ENCODE assay signal across 8 mouse cellular contexts in the genomic region with DNA sequence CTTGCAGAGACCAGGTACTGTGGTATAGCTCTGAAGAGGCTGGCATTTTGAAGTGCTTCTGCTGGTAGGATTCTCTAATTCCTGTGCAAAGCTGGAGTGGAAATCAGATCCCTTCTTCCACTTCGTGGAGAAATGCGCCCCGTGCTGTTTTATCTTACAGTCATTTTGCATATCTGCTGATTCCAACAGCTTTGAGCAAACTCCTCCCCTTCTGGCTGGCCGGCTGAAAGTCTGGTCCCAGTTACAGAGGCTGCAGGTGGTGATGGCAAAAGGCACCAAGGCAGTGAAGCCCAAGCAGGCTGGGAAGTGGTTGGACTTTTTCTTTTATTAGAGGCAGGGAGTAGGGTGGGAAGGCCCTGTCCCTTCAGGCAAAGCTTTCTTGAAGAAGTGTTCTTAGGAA.
DNase-seq lines count a peak whose midpoint lies in the region; ATAC-seq lines count a peak whose summit lies in the region.

No protein-coding gene starts in this region.

- H3K27me3 ChIP-seq in limb, embryonic 15.5 days, result no peaks in the 10 kb centered on the region
- 0 out of 2 replicates have a peak, but pooled peaks cover 4% of the 10 kb centered on the region for H3K27me3 ChIP-seq in neural tube, embryonic 15.5 days (replicated peaks)

- no peak overlapping the region for H3K4me3 ChIP-seq in limb, embryonic 15.5 days
- H3K4me3 ChIP-seq in neural tube, embryonic 15.5 days (replicated peaks), result no peak overlapping the region

- H3K4me1 ChIP-seq in limb, embryonic 15.5 days, result peaks cover 41% of the 10 kb centered on the region
- H3K4me1 ChIP-seq in neural tube, embryonic 15.5 days, result peaks cover 33% of the 10 kb centered on the region

- peak overlapping the region; percentile 78 for H3K27ac ChIP-seq in limb, embryonic 15.5 days
- peak overlapping the region; percentile 11; the same call in 1 of the 2 replicates for H3K27ac ChIP-seq in neural tube, embryonic 15.5 days (replicated peaks)

- ATAC-seq in limb, embryonic 15.5 days (ENCODE audit: insufficient number of reproducible peaks, low FRiP score, low TSS enrichment, low read depth), result 0 out of 2 replicates have a peak, but pooled peaks have one; percentile 30
- ATAC-seq in neural tube, embryonic 15.5 days (ENCODE audit: low FRiP score), result 0 out of 2 replicates have a peak, but pooled peaks have one; percentile 39

- peak overlapping the region; percentile 19 for H3K4me2 ChIP-seq in limb, embryonic 15.5 days
- peak overlapping the region; percentile 8 for H3K4me2 ChIP-seq in neural tube, embryonic 15.5 days

- DNase-seq in left cerebral cortex, postnatal 10 days (ENCODE audit: extremely low spot score in 1 of 2, low spot score in 2 of 2), result peak; percentile 20 to 74
- no peak for DNase-seq in left cerebral cortex, adult 11 months (ENCODE audit: low spot score)
- peak; percentile 13 for DNase-seq in adrenal gland, postnatal 25 days
- peak; percentile 77 for DNase-seq in fibroblast of lung, adult 2 months (ENCODE audit: low read depth)
- DNase-seq in heart, postnatal 10 days, result peak; percentile 80 to 87
- DNase-seq in left cerebral cortex, adult 18-20 months (ENCODE audit: low spot score in 2 of 2), result no peak

- intact Hi-C loops in left cerebral cortex, postnatal 10 days (cut with DNase I), result loop anchor here (5.0 kb wide), 1 partner anchor 36 kb away; no protein-coding TSS in a partner anchor
- intact Hi-C loops in heart, postnatal 10 days (cut with DNase I), result no loop called here

- WGBS in limb, embryonic 15.5 days, result 2% methylated on average over 4 of the region's 4 CpGs
- 5% methylated on average over 4 of the region's 4 CpGs for WGBS in neural tube, embryonic 15.5 days

- H3K9me3 ChIP-seq in limb, embryonic 15.5 days, result no peaks in the 10 kb centered on the region
- H3K9me3 ChIP-seq in neural tube, embryonic 15.5 days (replicated peaks), result no peaks in the 10 kb centered on the region

- no peaks in the 10 kb centered on the region for H3K36me3 ChIP-seq in limb, embryonic 15.5 days
- no peaks in the 10 kb centered on the region for H3K36me3 ChIP-seq in neural tube, embryonic 15.5 days

- no peak overlapping the region for H3K9ac ChIP-seq in limb, embryonic 15.5 days
- H3K9ac ChIP-seq in neural tube, embryonic 15.5 days (replicated peaks), result no peak overlapping the region

Comparison
In these comparisons a context has a peak if more than half of its experiments do, and no peak if none do; other contexts are left out.
1. DNase-seq: peak in left cerebral cortex, postnatal 10 days (2 of 2), adrenal gland, postnatal 25 days (single experiment), fibroblast of lung, adult 2 months (single experiment) and heart, postnatal 10 days (2 of 2); none in left cerebral cortex, adult 11 months (single experiment) and left cerebral cortex, adult 18-20 months (0 of 2).